Mouse (Mus musculus): ENCODE measurements at regions not wholly inside any gene's neighbourhood (a gene's known extent, or its start where the extent isn't known, plus 50 kb on each side); places are given as distances from the start of the nearest gene placed in this dataset.

GRCm38 (mm10) chr9:43915015-43915414, 128.2 kb upstream of the Thy1 start:
- Histone ChIP-seq H3K27me3 (ENCODE audit: control insufficient read depth, insufficient read depth, low read length) (no peaks in the 10 kb centered on the region), H3K36me3 (ENCODE audit: control insufficient read depth, insufficient read depth, low read length) (no peaks in the 10 kb centered on the region), H3K27ac (ENCODE audit: insufficient read depth, low read length) (no peak overlapping the region), H3K4me1 (ENCODE audit: control insufficient read depth, insufficient read depth, insufficient read length) (no peaks in the 10 kb centered on the region), H3K4me3 (ENCODE audit: extremely low read depth, insufficient read depth, insufficient read length) (no peak overlapping the region)
- TF ChIP-seq POLR2A (IDR thresholded peaks at IDR 0.05; ENCODE audit: low read depth, low read length) (no peak), CTCF (IDR thresholded peaks at IDR 0.05; ENCODE audit: extremely low read depth, insufficient read depth, insufficient read length, insufficient replicate concordance) (no peak)
- WGBS: 52% methylated on average over 5 of the region's 5 CpGs
- DNase-seq (ENCODE audit: low read depth in 1 of 2, low spot score in 2 of 2): no peak

- no peak for DNase-seq (ENCODE audit: low read depth in 1 of 2, low spot score in 2 of 2)
- no peak overlapping the region for H3K27ac ChIP-seq (ENCODE audit: insufficient read depth, low read length)
- H3K4me1 ChIP-seq (ENCODE audit: control insufficient read depth, insufficient read depth, insufficient read length): no peaks in the 10 kb centered on the region
- H3K27me3 ChIP-seq (ENCODE audit: control insufficient read depth, insufficient read depth, low read length): no peaks in the 10 kb centered on the region
- H3K36me3 ChIP-seq (ENCODE audit: control insufficient read depth, insufficient read depth, low read length): no peaks in the 10 kb centered on the region
- H3K4me3 ChIP-seq (ENCODE audit: extremely low read depth, insufficient read depth, insufficient read length): no peak overlapping the region
- 54% methylated on average over 10 of the region's 10 CpGs for WGBS
- TF ChIP-seq POLR2A (IDR thresholded peaks at IDR 0.05; ENCODE audit: low read depth, low read length) (no peak), CTCF (IDR thresholded peaks at IDR 0.05; ENCODE audit: extremely low read depth, insufficient read depth, insufficient read length, insufficient replicate concordance) (no peak)
These were observed 125.7 kb upstream of the Thy1 start for GRCm38 (mm10) chr9:43917467-43917866.

- no peak for TF ChIP-seq POLR2A (IDR thresholded peaks at IDR 0.05; ENCODE audit: low read depth, low read length)
- TF ChIP-seq CTCF (IDR thresholded peaks at IDR 0.05; ENCODE audit: extremely low read depth, insufficient read depth, insufficient read length, insufficient replicate concordance): no peak
- no peak overlapping the region for H3K27ac ChIP-seq (ENCODE audit: insufficient read depth, low read length)
- no peak overlapping the region for H3K4me3 ChIP-seq (ENCODE audit: extremely low read depth, insufficient read depth, insufficient read length)
- DNase-seq (ENCODE audit: low read depth in 1 of 2, low spot score in 2 of 2): no peak
- no peaks in the 10 kb centered on the region for H3K27me3 ChIP-seq (ENCODE audit: control insufficient read depth, insufficient read depth, low read length)
- no peaks in the 10 kb centered on the region for H3K36me3 ChIP-seq (ENCODE audit: control insufficient read depth, insufficient read depth, low read length)
- H3K4me1 ChIP-seq (ENCODE audit: control insufficient read depth, insufficient read depth, insufficient read length): no peaks in the 10 kb centered on the region
- WGBS: 81% methylated on average over 17 of the region's 17 CpGs
These were observed 124.2 kb upstream of the Thy1 start for GRCm38 (mm10) chr9:43919010-43919409.

GRCm38 (mm10) chr9:43920053-43920754, 123.0 kb upstream of the Thy1 start:
- Histone ChIP-seq H3K27ac (ENCODE audit: insufficient read depth, low read length) (no peak overlapping the region), H3K4me1 (ENCODE audit: control insufficient read depth, insufficient read depth, insufficient read length) (no peaks in the 10 kb centered on the region), H3K27me3 (ENCODE audit: control insufficient read depth, insufficient read depth, low read length) (no peaks in the 10 kb centered on the region), H3K36me3 (ENCODE audit: control insufficient read depth, insufficient read depth, low read length) (no peaks in the 10 kb centered on the region), H3K4me3 (ENCODE audit: extremely low read depth, insufficient read depth, insufficient read length) (no peak overlapping the region)
- TF ChIP-seq POLR2A (IDR thresholded peaks at IDR 0.05; ENCODE audit: low read depth, low read length) (no peak), CTCF (IDR thresholded peaks at IDR 0.05; ENCODE audit: extremely low read depth, insufficient read depth, insufficient read length, insufficient replicate concordance) (peak; percentile 86)
- peak in 1 of 2 experiments; percentile 25 for DNase-seq (ENCODE audit: low read depth in 1 of 2, low spot score in 2 of 2)
- WGBS: 20% methylated on average over 24 of the region's 24 CpGs

GRCm38 (mm10) chr9:43922231-43922630, 121.0 kb upstream of the Thy1 start:
- Histone ChIP-seq H3K27ac (ENCODE audit: insufficient read depth, low read length) (no peak overlapping the region), H3K27me3 (ENCODE audit: control insufficient read depth, insufficient read depth, low read length) (no peaks in the 10 kb centered on the region), H3K4me3 (ENCODE audit: extremely low read depth, insufficient read depth, insufficient read length) (no peak overlapping the region), H3K36me3 (ENCODE audit: control insufficient read depth, insufficient read depth, low read length) (no peaks in the 10 kb centered on the region), H3K4me1 (ENCODE audit: control insufficient read depth, insufficient read depth, insufficient read length) (no peaks in the 10 kb centered on the region)
- DNase-seq (ENCODE audit: low read depth in 1 of 2, low spot score in 2 of 2): no peak
- TF ChIP-seq CTCF (IDR thresholded peaks at IDR 0.05; ENCODE audit: extremely low read depth, insufficient read depth, insufficient read length, insufficient replicate concordance) (no peak), POLR2A (IDR thresholded peaks at IDR 0.05; ENCODE audit: low read depth, low read length) (no peak)
- WGBS: 71% methylated on average over 6 of the region's 6 CpGs

- no peaks in the 10 kb centered on the region for H3K27me3 ChIP-seq (ENCODE audit: control insufficient read depth, insufficient read depth, low read length)
- H3K4me1 ChIP-seq (ENCODE audit: control insufficient read depth, insufficient read depth, insufficient read length): no peaks in the 10 kb centered on the region
- H3K27ac ChIP-seq (ENCODE audit: insufficient read depth, low read length): no peak overlapping the region
- DNase-seq (ENCODE audit: low read depth in 1 of 2, low spot score in 2 of 2): no peak
- WGBS: 41% methylated on average over 4 of the region's 4 CpGs
- no peak for TF ChIP-seq POLR2A (IDR thresholded peaks at IDR 0.05; ENCODE audit: low read depth, low read length)
- no peak for TF ChIP-seq CTCF (IDR thresholded peaks at IDR 0.05; ENCODE audit: extremely low read depth, insufficient read depth, insufficient read length, insufficient replicate concordance)
- H3K4me3 ChIP-seq (ENCODE audit: extremely low read depth, insufficient read depth, insufficient read length): no peak overlapping the region
- no peaks in the 10 kb centered on the region for H3K36me3 ChIP-seq (ENCODE audit: control insufficient read depth, insufficient read depth, low read length)
These were observed 120.1 kb upstream of the Thy1 start for GRCm38 (mm10) chr9:43923088-43923487.

- no peaks in the 10 kb centered on the region for H3K27me3 ChIP-seq (ENCODE audit: control insufficient read depth, insufficient read depth, low read length)
- H3K36me3 ChIP-seq (ENCODE audit: control insufficient read depth, insufficient read depth, low read length): no peaks in the 10 kb centered on the region
- no peak overlapping the region for H3K4me3 ChIP-seq (ENCODE audit: extremely low read depth, insufficient read depth, insufficient read length)
- no peak for DNase-seq (ENCODE audit: low read depth in 1 of 2, low spot score in 2 of 2)
- H3K27ac ChIP-seq (ENCODE audit: insufficient read depth, low read length): no peak overlapping the region
- WGBS: 41% methylated on average over 15 of the region's 15 CpGs
- no peaks in the 10 kb centered on the region for H3K4me1 ChIP-seq (ENCODE audit: control insufficient read depth, insufficient read depth, insufficient read length)
- peak; percentile 8; the same call in 1 of the 2 replicates for TF ChIP-seq CTCF (IDR thresholded peaks at IDR 0.05; ENCODE audit: extremely low read depth, insufficient read depth, insufficient read length, insufficient replicate concordance)
- no peak for TF ChIP-seq POLR2A (IDR thresholded peaks at IDR 0.05; ENCODE audit: low read depth, low read length)
These were observed 118.4 kb upstream of the Thy1 start for GRCm38 (mm10) chr9:43924795-43925194.

Measured in spleen, adult 2 months (tissue).